Mouse (Mus musculus) spleen, adult 2 months (tissue): ENCODE results near the gene Pank2.

Experiments
- CTCF ChIP-seq: fragments of 200-500 bp; IDR thresholded peaks from 2 replicates; pipeline ENCODE4 v1.5.1; 2011; ENCODE audit warnings: mild to moderate bottlenecking, inconsistent platforms; ENCODE audit not compliant: insufficient read depth, insufficient read length, insufficient replicate concordance; ENCODE audit errors: extremely low read depth
- POLR2A ChIP-seq: fragments of 200-500 bp; IDR thresholded peaks from 2 replicates; pipeline ENCODE4 v1.6.1; 2011; ENCODE audit warnings: low read depth, low read length, inconsistent platforms

DNA sequence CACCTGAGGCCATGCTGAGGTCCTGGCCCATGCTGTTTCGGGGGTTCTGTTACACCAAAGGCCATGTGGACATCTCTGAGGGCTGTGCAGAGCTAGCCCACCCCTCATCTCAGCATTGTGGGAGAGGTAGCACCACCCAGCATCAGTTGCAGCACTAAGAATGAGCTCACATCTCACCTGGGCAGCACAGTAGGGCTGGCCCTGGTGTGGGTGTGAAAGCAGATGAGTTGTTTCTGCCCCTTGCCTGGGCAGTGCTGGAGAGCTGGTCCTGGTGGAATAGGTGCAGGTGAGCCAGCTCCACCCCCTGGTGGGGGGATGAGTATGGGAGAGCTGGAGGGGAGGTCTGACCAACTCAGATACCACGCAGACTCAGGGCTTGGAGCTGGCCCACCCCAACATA, 53.9 kb downstream of the Pank2 start:
- TF ChIP-seq POLR2A (no peak), CTCF (no peak)
